Mouse (Mus musculus): ENCODE results near the gene Afap1. TPM values are rescaled to one million over a fixed set of nuclear protein-coding genes. Genes with fewer than 3 reads are reported as not detected.

Afap1 gene
- polyA plus RNA-seq, 1 experiment from 2014 or later: 18.1 TPM

Other genes with a start within 250 kb of the Afap1 start
- gene Htra3, start 213.5 kb upstream of the Afap1 start, polyA plus RNA-seq (2015; fragmentation: Nextera tagmentation; extraction: Ambion mirVana): 4.6 and 5.0 TPM in 2 replicates
- 5.7 and 6.5 TPM in 2 replicates for gene Sh3tc1, start 153.3 kb upstream of the Afap1 start, polyA plus RNA-seq (2015; fragmentation: Nextera tagmentation; extraction: Ambion mirVana)
- gene Ablim2, start 135.4 kb upstream of the Afap1 start, polyA plus RNA-seq (2015; fragmentation: Nextera tagmentation; extraction: Ambion mirVana): 0.91 and 0.94 TPM in 2 replicates

Data from embryonic facial prominence, embryonic 13.5 days (tissue).